Mouse (Mus musculus): ENCODE measurements around the gene Ncoa7.

GRCm38 (mm10) chr10:30796469-30797261, 6.5 kb downstream of the Ncoa7 start:
- TF ChIP-seq CTCF (IDR thresholded peaks at IDR 0.05) (no peak), EP300 (IDR thresholded peaks at IDR 0.05) (no peak)
